Mouse (Mus musculus) heart, adult 2 months (tissue): Measurements from ENCODE around the gene Ipo4.

ENCODE experiments used
- CTCF ChIP-seq: fragments of 200-600 bp; IDR thresholded peaks from 2 replicates; pipeline ENCODE4 v1.8.1; 2022; ENCODE audit warnings: antibody characterized with exemption, mild to moderate bottlenecking, moderate library complexity
- POLR2A ChIP-seq: fragments of 200-500 bp; IDR thresholded peaks from 2 replicates; pipeline ENCODE4 v1.6.1; 2011; ENCODE audit warnings: mild to moderate bottlenecking, low read depth, low read length, control low read depth; ENCODE audit not compliant: insufficient read depth

DNA sequence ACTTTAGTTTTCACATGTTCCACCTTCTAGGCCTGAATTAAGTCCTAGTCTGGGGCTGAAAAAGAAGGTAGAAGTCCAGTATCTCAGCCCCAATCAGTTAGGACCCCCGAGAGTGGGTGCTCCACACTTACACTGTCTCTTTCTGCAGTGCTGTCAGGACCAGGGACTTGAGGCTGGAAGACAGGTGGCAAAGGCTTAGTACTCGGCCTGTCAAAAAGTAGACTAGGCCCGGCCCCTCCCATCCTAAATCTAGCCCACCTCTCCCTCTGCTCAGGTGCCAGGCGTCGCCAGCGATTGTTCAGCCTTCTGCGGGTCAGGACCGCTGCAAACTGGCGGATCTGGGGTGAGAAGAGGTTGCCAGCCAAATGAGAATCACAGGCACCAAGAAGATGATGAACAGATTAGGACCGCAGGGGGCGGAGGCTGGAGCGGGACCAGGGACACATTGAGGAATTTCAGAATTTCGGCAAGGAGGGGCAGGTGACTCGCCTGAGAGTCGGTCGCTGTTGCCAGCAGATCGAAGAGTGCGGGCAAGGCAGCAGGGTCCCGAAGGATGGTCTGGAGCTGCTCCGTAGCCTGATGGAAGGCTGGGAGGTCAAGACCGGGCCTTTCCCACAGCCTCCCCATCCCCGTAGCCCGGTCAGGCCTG, 759 bp downstream of the Ipo4 start:
- TF ChIP-seq CTCF (no peak), POLR2A (no peak)
